Mouse (Mus musculus) liver, embryonic 14.5 days (tissue): ENCODE results near the gene Apoe. TPM values are rescaled to one million over a fixed set of nuclear protein-coding genes. Genes with fewer than 3 reads are reported as not detected.

Experiments used
- ATAC-seq: fragments of 200-750 bp; cut with Nextera tagmentation; 2 replicates; pipeline ENCODE4 v1.8.0; 2017; ENCODE audit warnings: moderate number of reproducible peaks, mild to moderate bottlenecking, moderate library complexity; ENCODE audit not compliant: insufficient read depth
- DNase-seq, 3 experiments: peaks; one replicate each; pipeline ENCODE4 v3.0.0-alpha.2; 2012 to 2013; ENCODE audit warnings: low read depth in 3 of 3, low spot score in 3 of 3
- H3K27ac ChIP-seq: fragments of 300-500 bp; sonication (generic); 2 replicates; pipeline ENCODE4 v1.5.1; 2014; ENCODE audit warnings: moderate library complexity, mild to moderate bottlenecking, control low read depth, inconsistent platforms
- H3K27me3 ChIP-seq: fragments of 300-500 bp; sonication (generic); 2 replicates; pipeline ENCODE4 v1.6.1; 2014; ENCODE audit warnings: mild to moderate bottlenecking, low read length, moderate library complexity; ENCODE audit not compliant: control insufficient read depth, insufficient read depth
- H3K36me3 ChIP-seq: fragments of 300-500 bp; sonication (generic); replicated peaks from 2 replicates; pipeline ENCODE4 v1.6.1; 2014; ENCODE audit warnings: low read depth; ENCODE audit not compliant: control insufficient read depth, insufficient read depth
- H3K4me1 ChIP-seq, 2 experiments: fragments of 200-500 bp in 1 of 2; fragments of 300-500 bp in 1 of 2; sonication (generic) in 1 of 2; replicated peaks; 2 replicates each; pipeline ENCODE4 v1.6.1; 2012 to 2014; ENCODE audit warnings: antibody characterized with exemption in 1 of 2, inconsistent platforms in 1 of 2, low read length in 1 of 2; ENCODE audit not compliant: control insufficient read depth in 2 of 2, insufficient read depth in 2 of 2
- H3K4me2 ChIP-seq: fragments of 300-500 bp; sonication (generic); 2 replicates; pipeline ENCODE4 v1.6.1; 2014; ENCODE audit warnings: low read depth, mild to moderate bottlenecking, control low read depth, moderate library complexity
- H3K4me3 ChIP-seq, 2 experiments: fragments of 200-500 bp in 1 of 2; fragments of 300-500 bp in 1 of 2; sonication (generic) in 1 of 2; 2 replicates each; pipeline ENCODE4 v1.5.1; 2012 to 2014; ENCODE audit warnings: low read depth in 2 of 2, low read length in 2 of 2, mild to moderate bottlenecking in 2 of 2, control low read depth in 1 of 2, inconsistent platforms in 1 of 2, moderate library complexity in 1 of 2; ENCODE audit not compliant: insufficient read depth in 1 of 2
- H3K9ac ChIP-seq: fragments of 300-500 bp; sonication (generic); replicated peaks from 2 replicates; pipeline ENCODE4 v1.6.1; 2014; ENCODE audit warnings: mild to moderate bottlenecking, control low read depth, moderate library complexity
- H3K9me3 ChIP-seq: fragments of 300-500 bp; sonication (generic); 2 replicates; pipeline ENCODE4 v1.6.1; 2016; ENCODE audit warnings: low read length, mixed read lengths; ENCODE audit not compliant: control insufficient read depth
- CTCF ChIP-seq: IDR thresholded peaks from 2 replicates; pipeline ENCODE4 v1.5.1; 2016; ENCODE audit warnings: antibody characterized with exemption, low read depth, control low read depth
- EP300 ChIP-seq: IDR thresholded peaks from 2 replicates; pipeline ENCODE4 v1.6.1; 2016; ENCODE audit warnings: antibody characterized with exemption, low read depth
- WGBS: fragments of 180-500 bp; shearing (Covaris S2); extraction: QIAGEN DNeasy Blood & Tissue Kit; methylation state at CpG from one replicate; pipeline ENCODE4 v1.1.7; 2014; ENCODE audit not compliant: insufficient replicate concordance; 5-methylcytosine and 5-hydroxymethylcytosine counted together
- polyA plus RNA-seq, 2 experiments: library from polyadenylated mRNA; depleted of rRNA in 1 of 2; stranded (reverse) in 1 of 2; unstranded in 1 of 2; fragments of >200 nt; fragmentation: Nextera tagmentation in 1 of 2; extraction: Ambion mirVana in 1 of 2; gene quantifications; 2 replicates each; pipeline versions ENCODE4 v1.2.1 to v1.2.3; 2012 to 2014

Gene Apoe
- polyA plus RNA-seq, 2 experiments: 1,630 to 2,400 TPM

- no peak overlapping the region for H3K4me2 ChIP-seq
- ATAC-seq: no peak
- no peaks in the 10 kb centered on the region for H3K9me3 ChIP-seq
- no peaks in the 10 kb centered on the region for H3K27me3 ChIP-seq
- H3K36me3 ChIP-seq: no peaks in the 10 kb centered on the region
- DNase-seq: no peak
- H3K4me3 ChIP-seq: no peak overlapping the region
- 57% methylated on average over 14 of the region's 14 CpGs for WGBS
- peaks cover 0 to 11% of the 10 kb centered on the region in 2 experiments; a peak in 2 of 4 replicates for H3K4me1 ChIP-seq
- H3K27ac ChIP-seq: no peak overlapping the region
- TF ChIP-seq EP300 (no peak), CTCF (no peak)
- no peak overlapping the region for H3K9ac ChIP-seq
Measured at GRCm38 (mm10) chr7:19673083-19673699, 25.8 kb downstream of the Apoe start.

- ATAC-seq: no peak
- no peaks in the 10 kb centered on the region for H3K27me3 ChIP-seq
- no peak overlapping the region for H3K4me2 ChIP-seq
- no peaks in the 10 kb centered on the region for H3K9me3 ChIP-seq
- H3K27ac ChIP-seq: no peak overlapping the region
- TF ChIP-seq EP300 (no peak), CTCF (no peak)
- 70% methylated on average over 10 of the region's 10 CpGs for WGBS
- H3K36me3 ChIP-seq: no peaks in the 10 kb centered on the region
- no peak overlapping the region for H3K4me3 ChIP-seq
- H3K9ac ChIP-seq: no peak overlapping the region
- H3K4me1 ChIP-seq: peaks cover 0 to 7% of the 10 kb centered on the region in 2 experiments; a peak in 2 of 4 replicates
- no peak for DNase-seq
Measured at GRCm38 (mm10) chr7:19671511-19671910, 27.5 kb downstream of the Apoe start.

- ATAC-seq (peak; percentile 45), DNase-seq (peak; percentile 77 to 84 (median 79))
- peak overlapping the region; percentile 43 for H3K4me2 ChIP-seq
- peaks cover 7 to 11% of the 10 kb centered on the region in 2 experiments for H3K4me1 ChIP-seq
- no peaks in the 10 kb centered on the region for H3K27me3 ChIP-seq
- TF ChIP-seq EP300 (no peak), CTCF (peak; percentile 98)
- H3K9ac ChIP-seq: no peak overlapping the region
- 5% methylated on average over 10 of the region's 10 CpGs for WGBS
- no peaks in the 10 kb centered on the region for H3K36me3 ChIP-seq
- no peaks in the 10 kb centered on the region for H3K9me3 ChIP-seq
- no peak overlapping the region; the same call in 1 of the 2 replicates for H3K27ac ChIP-seq
- no peak overlapping the region for H3K4me3 ChIP-seq
Measured at GRCm38 (mm10) chr7:19668947-19669721, 29.9 kb downstream of the Apoe start.

GRCm38 (mm10) chr7:19667434-19667833 lies 31.6 kb downstream of the Apoe start:
- ATAC-seq (no peak), DNase-seq (no peak)
- Histone ChIP-seq H3K9ac (no peak overlapping the region), H3K9me3 (no peaks in the 10 kb centered on the region), H3K4me2 (no peak overlapping the region), H3K27ac (no peak overlapping the region), H3K27me3 (no peaks in the 10 kb centered on the region), H3K36me3 (peaks cover 2% of the 10 kb centered on the region; the same call in 1 of the 2 replicates), H3K4me1 (peaks cover 14 to 19% of the 10 kb centered on the region in 2 experiments), H3K4me3 (no peak overlapping the region)
- TF ChIP-seq CTCF (no peak), EP300 (no peak)
- WGBS: 66% methylated on average over 2 of the region's 2 CpGs

GRCm38 (mm10) chr7:19666750-19667149 lies 32.2 kb downstream of the Apoe start:
- Histone ChIP-seq H3K27ac (no peak overlapping the region), H3K4me1 (peaks cover 14 to 19% of the 10 kb centered on the region in 2 experiments), H3K9me3 (no peaks in the 10 kb centered on the region), H3K9ac (no peak overlapping the region), H3K36me3 (peaks cover 5% of the 10 kb centered on the region), H3K4me3 (no peak overlapping the region), H3K4me2 (no peak overlapping the region), H3K27me3 (no peaks in the 10 kb centered on the region)
- TF ChIP-seq EP300 (no peak), CTCF (peak; percentile 52)
- WGBS: 53% methylated on average over 3 of the region's 3 CpGs
- DNase-seq (no peak), ATAC-seq (no peak)
